Mouse (Mus musculus) olfactory bulb, adult 2 months (tissue): ENCODE results near the gene Tbx22.

Experiments
- CTCF ChIP-seq: fragments of 200-500 bp; IDR thresholded peaks from 2 replicates; pipeline ENCODE4 v1.5.1; 2012; ENCODE audit warnings: low read depth, mild to moderate bottlenecking, low read length, moderate library complexity; ENCODE audit not compliant: insufficient read depth
- POLR2A ChIP-seq: fragments of 200-500 bp; IDR thresholded peaks from 2 replicates; pipeline ENCODE4 v1.6.1; 2012; ENCODE audit warnings: mild to moderate bottlenecking, low read depth, low read length, moderate library complexity; ENCODE audit not compliant: insufficient read depth

- TF ChIP-seq CTCF (no peak), POLR2A (no peak)
These were observed at the start of gene Tbx22 for GRCm38 (mm10) chrX:107667664-107668063.
